Mouse (Mus musculus) hindbrain, embryonic 14.5 days (tissue): ENCODE data around the gene Nkpd1. TPM values are rescaled to one million over a fixed set of nuclear protein-coding genes. Genes with fewer than 3 reads are reported as not detected.
A peak's percentile ranks its signal among the peaks of the same experiment; 100 is the strongest.

ENCODE experiments used
- ATAC-seq: fragments of 200-750 bp; cut with Nextera tagmentation; 2 replicates; pipeline ENCODE4 v1.8.0; 2017; ENCODE audit warnings: moderate number of reproducible peaks, mild to moderate bottlenecking, moderate TSS enrichment, moderate library complexity; ENCODE audit not compliant: low FRiP score
- DNase-seq: peaks from one replicate; pipeline ENCODE4 v3.0.0-alpha.2; 2015; ENCODE audit warnings: low spot score
- H3K27ac ChIP-seq: fragments of 300-500 bp; sonication (generic); 2 replicates; pipeline ENCODE4 v1.5.1; 2014; ENCODE audit warnings: mild to moderate bottlenecking, moderate library complexity
- H3K27me3 ChIP-seq: fragments of 300-500 bp; sonication (generic); 2 replicates; pipeline ENCODE4 v1.6.1; 2014; ENCODE audit warnings: mild to moderate bottlenecking, low read length, mixed read lengths; ENCODE audit not compliant: control insufficient read depth, insufficient read depth
- H3K36me3 ChIP-seq: fragments of 300-500 bp; sonication (generic); replicated peaks from 2 replicates; pipeline ENCODE4 v1.6.1; 2014; ENCODE audit not compliant: control insufficient read depth, insufficient read depth
- H3K4me1 ChIP-seq: fragments of 300-500 bp; sonication (generic); replicated peaks from 2 replicates; pipeline ENCODE4 v1.6.1; 2014; ENCODE audit warnings: antibody characterized with exemption, low read length, mixed read lengths; ENCODE audit not compliant: control insufficient read depth, insufficient read depth
- H3K4me2 ChIP-seq: fragments of 300-500 bp; sonication (generic); replicated peaks from 2 replicates; pipeline ENCODE4 v1.6.1; 2014; ENCODE audit warnings: mild to moderate bottlenecking, moderate library complexity
- H3K4me3 ChIP-seq: fragments of 300-500 bp; sonication (generic); replicated peaks from 2 replicates; pipeline ENCODE4 v1.5.1; 2014; ENCODE audit warnings: mild to moderate bottlenecking, low read length
- H3K9ac ChIP-seq: fragments of 300-500 bp; sonication (generic); 2 replicates; pipeline ENCODE4 v1.6.1; 2014
- H3K9me3 ChIP-seq: fragments of 300-500 bp; sonication (generic); 2 replicates; pipeline ENCODE4 v1.6.1; 2016; ENCODE audit warnings: low read length; ENCODE audit not compliant: control insufficient read depth
- WGBS: fragments of 180-500 bp; shearing (Covaris S2); extraction: QIAGEN DNeasy Blood & Tissue Kit; methylation state at CpG from one replicate; pipeline ENCODE4 v1.1.7; 2014; 5-methylcytosine and 5-hydroxymethylcytosine counted together
- polyA plus RNA-seq: library from polyadenylated mRNA; unstranded; fragments of >200 nt; fragmentation: Nextera tagmentation; extraction: Ambion mirVana; gene quantifications from 2 replicates; pipeline ENCODE4 v1.2.1, GENCODE M21; 2014

The Nkpd1 gene
- polyA plus RNA-seq, 1 experiment from 2014 or later, result 0.98 TPM

GRCm38 (mm10) chr7:19562643-19563410 lies 45.2 kb downstream of the Nkpd1 start, which contains the start of gene Ppp1r37:
Gene Ppp1r37, minus strand, starts transcription at chr7:19563076.
- Histone ChIP-seq H3K4me2 (peak within 1 kb of the TSS; percentile 97), H3K27ac (peak within 1 kb of the TSS; percentile 98), H3K36me3 (peaks cover 20% of the 10 kb centered on the region), H3K4me3 (peak within 1 kb of the TSS; percentile 99), H3K27me3 (no peaks in the 10 kb centered on the region), H3K4me1 (peaks cover 36% of the 10 kb centered on the region), H3K9me3 (no peaks in the 10 kb centered on the region), H3K9ac (peak within 1 kb of the TSS; percentile 96)
- DNase-seq, result peak; percentile 57
- 3% methylated on average over 19 of the region's 19 CpGs for WGBS
- peak; percentile 15; the same call in 1 of the 2 replicates for ATAC-seq

GRCm38 (mm10) chr7:19563884-19564283 lies 46.2 kb downstream of the Nkpd1 start:
- ATAC-seq (no peak), DNase-seq (no peak)
- no peak overlapping the region for H3K4me2 ChIP-seq
- 93% methylated on average over 3 of the region's 3 CpGs for WGBS
- H3K4me3 ChIP-seq, result no peak overlapping the region
- H3K9ac ChIP-seq, result no peak overlapping the region
- H3K27ac ChIP-seq, result no peak overlapping the region
- H3K27me3 ChIP-seq, result no peaks in the 10 kb centered on the region
- no peaks in the 10 kb centered on the region for H3K9me3 ChIP-seq
- H3K36me3 ChIP-seq, result peaks cover 24% of the 10 kb centered on the region
- H3K4me1 ChIP-seq, result peaks cover 32% of the 10 kb centered on the region

DNA sequence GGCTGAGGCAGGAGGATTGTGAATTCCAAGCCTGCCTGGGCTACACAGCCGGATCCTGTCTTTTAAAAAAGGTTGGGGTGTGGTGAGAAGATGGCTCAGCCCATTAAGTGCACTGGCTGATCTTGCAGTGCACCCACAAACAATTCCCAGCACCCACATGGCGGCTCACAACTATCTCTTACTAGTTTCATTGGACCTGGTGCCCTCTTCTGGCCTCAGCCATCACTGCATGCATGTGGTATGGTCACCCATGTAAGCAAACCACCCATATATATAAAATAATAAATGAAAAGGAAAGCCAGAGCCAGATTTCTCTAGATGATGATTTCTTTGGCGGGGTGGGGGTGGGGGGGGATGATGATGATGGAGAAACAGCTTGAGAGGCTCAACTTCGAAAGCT lies 46.8 kb downstream of the Nkpd1 start:
- H3K4me1 ChIP-seq, result peaks cover 26% of the 10 kb centered on the region
- no peaks in the 10 kb centered on the region for H3K9me3 ChIP-seq
- H3K4me2 ChIP-seq, result no peak overlapping the region
- WGBS, result 90% methylated on average over 4 of the region's 4 CpGs
- H3K27ac ChIP-seq, result no peak overlapping the region
- H3K9ac ChIP-seq, result no peak overlapping the region
- peaks cover 28% of the 10 kb centered on the region for H3K36me3 ChIP-seq
- H3K27me3 ChIP-seq, result no peaks in the 10 kb centered on the region
- H3K4me3 ChIP-seq, result no peak overlapping the region
- ATAC-seq (no peak), DNase-seq (no peak)

DNA sequence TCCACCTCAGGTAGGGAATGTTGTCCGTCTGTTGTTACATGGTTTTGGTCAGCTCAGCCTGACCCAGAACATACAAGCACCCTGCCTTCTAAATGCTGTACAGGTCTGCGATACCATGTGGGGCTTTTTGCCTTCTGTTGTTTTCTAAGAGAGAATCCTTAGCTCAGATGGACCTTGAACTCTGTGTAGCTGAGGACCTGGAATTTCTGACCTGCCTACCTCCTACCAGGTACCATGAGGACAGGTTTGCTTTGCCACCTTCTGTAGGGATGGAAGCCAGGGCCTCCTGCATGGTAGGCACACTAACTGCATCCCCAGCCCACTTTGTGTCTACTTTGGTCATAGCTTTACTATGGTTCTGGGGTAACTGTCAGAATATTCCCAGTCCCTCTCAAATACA lies 48.2 kb downstream of the Nkpd1 start:
- ATAC-seq, result no peak
- H3K27ac ChIP-seq, result no peak overlapping the region
- peaks cover 12% of the 10 kb centered on the region for H3K4me1 ChIP-seq
- H3K36me3 ChIP-seq, result peaks cover 32% of the 10 kb centered on the region
- no peak overlapping the region for H3K9ac ChIP-seq
- H3K27me3 ChIP-seq, result no peaks in the 10 kb centered on the region
- H3K4me3 ChIP-seq, result no peak overlapping the region
- 98% methylated on average over 2 of the region's 2 CpGs for WGBS
- no peak for DNase-seq
- no peak overlapping the region for H3K4me2 ChIP-seq
- H3K9me3 ChIP-seq, result no peaks in the 10 kb centered on the region

DNA sequence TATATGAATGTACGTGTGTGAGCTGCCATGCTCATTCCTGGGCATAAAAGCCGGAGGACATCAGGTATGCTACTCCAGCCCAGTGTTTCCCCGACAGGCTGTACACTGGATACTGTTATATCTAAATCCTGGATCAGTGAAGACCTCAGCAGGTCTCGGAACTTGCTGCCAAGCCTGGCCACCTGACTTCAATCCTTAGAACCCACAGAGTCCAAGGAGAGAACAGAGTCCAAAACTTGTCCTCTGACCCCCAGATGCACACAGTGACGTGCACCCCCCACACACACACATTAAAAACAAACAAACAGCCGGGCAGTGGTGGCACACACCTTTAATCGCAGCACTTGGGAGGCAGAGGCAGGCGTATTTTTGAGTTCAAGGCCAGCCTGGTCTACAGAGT lies 49.8 kb downstream of the Nkpd1 start:
- no peak for ATAC-seq
- Histone ChIP-seq H3K4me2 (no peak overlapping the region), H3K4me3 (no peak overlapping the region), H3K27ac (no peak overlapping the region), H3K36me3 (peaks cover 32% of the 10 kb centered on the region), H3K9me3 (no peaks in the 10 kb centered on the region), H3K9ac (no peak overlapping the region), H3K27me3 (no peaks in the 10 kb centered on the region), H3K4me1 (peaks cover 15% of the 10 kb centered on the region)
- 96% methylated on average over 8 of the region's 8 CpGs for WGBS
- no peak for DNase-seq

DNA sequence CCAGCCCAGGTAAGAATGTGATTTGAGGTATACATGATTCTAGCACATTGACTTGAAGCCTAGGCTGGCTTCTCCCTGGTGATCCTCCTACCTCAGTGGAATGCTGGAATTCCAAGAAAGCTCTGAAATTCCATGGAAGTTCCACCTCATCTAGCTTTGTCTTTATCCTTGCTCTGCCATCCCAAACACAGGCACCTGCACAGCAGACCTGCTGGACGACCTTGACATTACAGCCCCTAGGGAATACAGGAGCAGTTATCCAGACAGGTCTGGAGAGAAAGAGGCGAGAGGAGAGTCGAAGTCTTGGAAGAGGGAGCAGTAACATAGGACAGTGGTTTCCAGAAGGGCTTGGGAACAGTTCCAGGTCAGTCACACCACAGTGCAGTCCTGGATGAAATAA lies 52.0 kb downstream of the Nkpd1 start:
- H3K4me3 ChIP-seq, result no peak overlapping the region
- DNase-seq (no peak), ATAC-seq (no peak)
- H3K27ac ChIP-seq, result no peak overlapping the region
- 92% methylated on average over 3 of the region's 3 CpGs for WGBS
- no peak overlapping the region for H3K4me2 ChIP-seq
- H3K36me3 ChIP-seq, result peaks cover 25% of the 10 kb centered on the region
- H3K9me3 ChIP-seq, result no peaks in the 10 kb centered on the region
- no peaks in the 10 kb centered on the region for H3K27me3 ChIP-seq
- H3K9ac ChIP-seq, result no peak overlapping the region
- H3K4me1 ChIP-seq, result peaks cover 12% of the 10 kb centered on the region

DNA sequence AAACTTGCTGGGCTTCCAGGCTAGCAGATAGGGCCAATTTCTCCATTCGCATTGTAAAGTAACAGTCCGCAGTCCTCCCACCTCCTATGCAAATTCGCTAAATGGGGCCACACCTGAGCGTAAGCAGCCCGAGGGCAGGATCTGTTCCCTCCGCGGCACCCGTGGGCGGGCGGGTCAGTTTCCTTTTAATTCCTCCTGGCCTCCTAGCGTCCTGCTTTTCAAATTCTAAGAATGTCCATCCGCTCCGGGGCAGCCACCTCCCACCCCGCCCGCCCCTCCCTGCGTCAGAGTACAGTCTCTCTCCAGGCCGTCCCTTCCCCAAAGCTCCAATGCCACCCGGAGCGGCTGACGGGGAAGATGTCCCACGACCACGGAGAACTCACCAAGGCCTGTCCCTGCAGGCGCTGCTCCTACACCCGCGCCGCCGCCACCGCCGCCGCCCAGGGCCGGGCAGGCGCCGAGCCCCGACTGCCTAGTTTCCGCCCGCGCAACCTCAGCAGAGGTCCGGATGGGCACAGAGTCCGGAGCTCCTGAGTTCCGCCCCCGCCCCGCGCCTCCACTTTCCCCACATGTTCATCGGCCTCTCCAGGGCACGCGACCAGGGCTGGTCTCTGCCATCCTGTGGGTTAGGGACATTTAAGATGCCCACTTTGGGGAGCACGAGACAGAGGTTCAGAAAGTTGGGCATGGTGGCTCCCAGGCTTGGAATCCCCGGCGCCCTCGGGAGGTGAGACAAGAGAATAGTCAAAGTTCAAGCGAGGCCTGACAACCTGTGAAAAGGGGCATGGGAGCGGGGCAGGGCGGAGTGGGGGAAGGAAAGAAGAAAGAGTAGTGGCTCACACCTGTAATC lies 55.5 kb downstream of the Nkpd1 start:
- Histone ChIP-seq H3K9me3 (no peaks in the 10 kb centered on the region), H3K4me2 (peak overlapping the region; percentile 87), H3K27ac (peak overlapping the region; percentile 58), H3K36me3 (peaks cover 13% of the 10 kb centered on the region), H3K4me1 (peaks cover 20% of the 10 kb centered on the region), H3K27me3 (peaks cover 32% of the 10 kb centered on the region), H3K9ac (peak overlapping the region; percentile 63), H3K4me3 (peak overlapping the region; percentile 75)
- WGBS, result under 1% methylated on average over 53 of the region's 53 CpGs
- DNase-seq, result peak; percentile 79
- peak; percentile 87 for ATAC-seq

- H3K4me2 ChIP-seq, result peak overlapping the region; percentile 87
- H3K4me1 ChIP-seq, result peaks cover 20% of the 10 kb centered on the region
- no peaks in the 10 kb centered on the region for H3K9me3 ChIP-seq
- peak overlapping the region; percentile 63 for H3K9ac ChIP-seq
- peak overlapping the region; percentile 58 for H3K27ac ChIP-seq
- H3K4me3 ChIP-seq, result peak overlapping the region; percentile 75
- DNase-seq (no peak), ATAC-seq (no peak; the same call in 1 of the 2 replicates)
- H3K27me3 ChIP-seq, result peaks cover 38% of the 10 kb centered on the region
- peaks cover 9% of the 10 kb centered on the region for H3K36me3 ChIP-seq
- WGBS, result 29% methylated on average over 15 of the region's 16 CpGs
These were observed 56.1 kb downstream of the Nkpd1 start for GRCm38 (mm10) chr7:19573776-19574140.
